9 mouse cellular contexts compared by ENCODE assay signal in the genomic region with DNA sequence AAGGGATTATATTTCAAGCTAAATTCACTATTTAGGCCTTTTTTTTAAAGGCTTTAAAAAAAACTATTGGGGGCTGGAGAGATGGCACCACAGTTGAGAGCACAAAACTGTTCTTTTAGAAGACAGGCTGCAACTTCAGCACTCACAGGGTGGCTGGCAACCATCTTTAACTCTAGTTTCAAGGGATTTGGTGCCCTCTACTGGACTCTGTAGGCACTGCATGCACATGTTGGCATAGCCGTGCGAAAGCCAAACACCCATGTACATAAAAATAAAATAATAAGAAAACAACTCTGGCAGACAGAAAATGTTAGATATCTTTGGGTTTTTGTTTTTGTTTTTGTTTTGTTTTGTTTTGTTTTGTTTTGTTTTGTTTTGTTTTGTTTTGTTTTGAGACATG. TPM values are rescaled to one million over a fixed set of nuclear protein-coding genes. Genes with fewer than 3 reads are reported as not detected.
A peak's percentile ranks its signal among the peaks of the same experiment; 100 is the strongest.
DNase-seq lines count a peak whose midpoint lies in the region; ATAC-seq lines count a peak whose summit lies in the region.
"Had no signal": no experiment of that assay in that cellular context is flagged by ENCODE, and none has a peak within 500 bp of the region (broad histone marks: within the 10 kb centered on the region; RNA-seq: fewer than 3 reads in every experiment).

No protein-coding gene starts in this region.

- H3K27me3 ChIP-seq in neural tube, embryonic 15.5 days (replicated peaks): no peaks in the 10 kb centered on the region
- no peaks in the 10 kb centered on the region for H3K27me3 ChIP-seq in embryonic facial prominence, embryonic 10.5 days (replicated peaks; ENCODE audit: low read depth, poor library complexity, severe bottlenecking)
- H3K27me3 ChIP-seq in liver, embryonic 11.5 days (replicated peaks; ENCODE audit: control insufficient read depth, insufficient read depth, low read length): no peaks in the 10 kb centered on the region
- H3K27me3 ChIP-seq: hindbrain, embryonic 15.5 days had no signal

- no peak overlapping the region for H3K4me2 ChIP-seq in neural tube, embryonic 15.5 days
- H3K4me2 ChIP-seq in liver, embryonic 11.5 days: no peak overlapping the region
- H3K4me2 ChIP-seq: hindbrain, embryonic 15.5 days had no signal

- H3K36me3 ChIP-seq in neural tube, embryonic 15.5 days: no peaks in the 10 kb centered on the region
- H3K36me3 ChIP-seq in embryonic facial prominence, embryonic 10.5 days (replicated peaks): no peaks in the 10 kb centered on the region
- H3K36me3 ChIP-seq in liver, embryonic 11.5 days (ENCODE audit: control insufficient read depth, insufficient read depth, low read length): no peaks in the 10 kb centered on the region
- H3K36me3 ChIP-seq: hindbrain, embryonic 15.5 days had no signal

- H3K9ac ChIP-seq in neural tube, embryonic 15.5 days (replicated peaks): no peak overlapping the region
- no peak overlapping the region for H3K9ac ChIP-seq in liver, embryonic 11.5 days (ENCODE audit: low read depth, low read length)
- H3K9ac ChIP-seq: hindbrain, embryonic 15.5 days had no signal

- 24% methylated on average over 2 of the region's 2 CpGs for WGBS in neural tube, embryonic 15.5 days
- WGBS in embryonic facial prominence, embryonic 10.5 days: 25% methylated on average over 2 of the region's 2 CpGs
- 15% methylated on average over 2 of the region's 2 CpGs for WGBS in liver, embryonic 11.5 days

- H3K4me3 ChIP-seq in neural tube, embryonic 15.5 days (replicated peaks): no peak overlapping the region
- no peak overlapping the region for H3K4me3 ChIP-seq in embryonic facial prominence, embryonic 10.5 days
- H3K4me3 ChIP-seq in liver, embryonic 11.5 days (ENCODE audit: low read depth, low read length): no peak overlapping the region
- H3K4me3 ChIP-seq: hindbrain, embryonic 15.5 days had no signal

- H3K27ac ChIP-seq in neural tube, embryonic 15.5 days (replicated peaks): no peak overlapping the region
- H3K27ac ChIP-seq in embryonic facial prominence, embryonic 10.5 days (replicated peaks): no peak overlapping the region
- no peak overlapping the region for H3K27ac ChIP-seq in liver, embryonic 11.5 days (ENCODE audit: low read depth, low read length)
- H3K27ac ChIP-seq: hindbrain, embryonic 15.5 days had no signal

- no peak for ATAC-seq in neural tube, embryonic 15.5 days (ENCODE audit: low FRiP score)
- ATAC-seq in inflammation-experienced regulatory T-cells, adult 6 months: peak; percentile 44
- ATAC-seq in liver, embryonic 11.5 days (replicated peaks; ENCODE audit: low FRiP score): no peak

- no peaks in the 10 kb centered on the region for H3K9me3 ChIP-seq in neural tube, embryonic 15.5 days (replicated peaks)
- H3K9me3 ChIP-seq in embryonic facial prominence, embryonic 10.5 days: no peaks in the 10 kb centered on the region
- H3K9me3 ChIP-seq in liver, embryonic 11.5 days (ENCODE audit: control insufficient read depth, low read length): no peaks in the 10 kb centered on the region
- H3K9me3 ChIP-seq: hindbrain, embryonic 15.5 days had no signal

- peak; percentile 72 for DNase-seq in neural tube, embryonic 10.5 days (ENCODE audit: extremely low spot score, low spot score)
- peak; percentile 90 for DNase-seq in adrenal gland, postnatal 14 days
- peak; percentile 75 for DNase-seq in embryonic facial prominence, embryonic 10.5 days (ENCODE audit: low spot score)
- DNase-seq in liver, embryonic 11.5 days (ENCODE audit: low spot score): peak; percentile 51
- peak; percentile 66 to 67 for DNase-seq in right cerebral cortex, adult 2 months (ENCODE audit: low spot score in 2 of 2)
- peak; percentile 75 for DNase-seq in urinary bladder, postnatal 25 days (ENCODE audit: low spot score)

- H3K4me1 ChIP-seq in neural tube, embryonic 15.5 days: peaks cover 20% of the 10 kb centered on the region
- H3K4me1 ChIP-seq in embryonic facial prominence, embryonic 10.5 days: peaks cover 11% of the 10 kb centered on the region
- H3K4me1 ChIP-seq in liver, embryonic 11.5 days (replicated peaks; ENCODE audit: control insufficient read depth, insufficient read depth, low read length): peaks cover 7% of the 10 kb centered on the region

RNA-seq across cellular contexts. Expression of a gene that starts 3.8 kb away (rescaled TPM):
- polyA plus RNA-seq in neural tube, embryonic 15.5 days (2015; fragmentation: Nextera tagmentation; extraction: Ambion mirVana): 138 and 149 TPM in 2 replicates
- total RNA-seq in adrenal gland, postnatal 14 days (2021): 50.5 and 55.1 TPM in 2 replicates
- 219 and 223 TPM in 2 replicates for polyA plus RNA-seq in embryonic facial prominence, embryonic 10.5 days (2016; fragmentation: Nextera tagmentation; extraction: Ambion mirVana)
- 10 to 100 TPM; 24.1 to 28.0 (median 24.3) TPM for polyA plus RNA-seq in inflammation-experienced regulatory T-cells, adult 6 months (2017; shearing (Covaris generic))
- polyA plus RNA-seq in liver, embryonic 11.5 days (2014; fragmentation: Nextera tagmentation; extraction: Ambion mirVana): 128 and 145 TPM in 2 replicates

RNA-seq across cellular contexts. Expression of a gene that starts 31.7 kb away (rescaled TPM):
- polyA plus RNA-seq in neural tube, embryonic 15.5 days (2015; fragmentation: Nextera tagmentation; extraction: Ambion mirVana): 41.7 and 42.5 TPM in 2 replicates
- total RNA-seq in adrenal gland, postnatal 14 days (2021): 30.0 and 37.5 TPM in 2 replicates
- polyA plus RNA-seq in embryonic facial prominence, embryonic 10.5 days (2016; fragmentation: Nextera tagmentation; extraction: Ambion mirVana): 39.2 and 42.5 TPM in 2 replicates
- 10 to 100 TPM; 12.8 to 16.8 (median 16.6) TPM for polyA plus RNA-seq in inflammation-experienced regulatory T-cells, adult 6 months (2017; shearing (Covaris generic))
- polyA plus RNA-seq in liver, embryonic 11.5 days (2014; fragmentation: Nextera tagmentation; extraction: Ambion mirVana): 31.7 and 32.3 TPM in 2 replicates

RNA-seq across cellular contexts. Expression of a gene that starts 48.0 kb away (rescaled TPM):
- 0.83 and 1.4 TPM in 2 replicates for polyA plus RNA-seq in neural tube, embryonic 15.5 days (2015; fragmentation: Nextera tagmentation; extraction: Ambion mirVana)
- total RNA-seq in adrenal gland, postnatal 14 days (2021): not detected in 2 replicates
- polyA plus RNA-seq in embryonic facial prominence, embryonic 10.5 days (2016; fragmentation: Nextera tagmentation; extraction: Ambion mirVana): 0.24 and 0.70 TPM in 2 replicates
- polyA plus RNA-seq in inflammation-experienced regulatory T-cells, adult 6 months (2017; shearing (Covaris generic)): not detected
- polyA plus RNA-seq in liver, embryonic 11.5 days (2014; fragmentation: Nextera tagmentation; extraction: Ambion mirVana): 0.19 TPM in 1 of 2 replicates, not detected in the other
